Mouse (Mus musculus) intestine, embryonic 14.5 days (tissue): ENCODE measurements around the gene Cyp4f18. TPM values are rescaled to one million over a fixed set of nuclear protein-coding genes. Genes with fewer than 3 reads are reported as not detected.

ENCODE experiments used
- ATAC-seq: fragments of 200-750 bp; cut with Nextera tagmentation; replicated peaks from 2 replicates; pipeline ENCODE4 v1.8.0; 2017; ENCODE audit warnings: low read depth, moderate number of reproducible peaks, moderate TSS enrichment, moderate library complexity; ENCODE audit not compliant: low FRiP score, low TSS enrichment
- DNase-seq: peaks from one replicate; pipeline ENCODE4 v3.0.0-alpha.2; 2018; ENCODE audit warnings: low spot score
- H3K27ac ChIP-seq: fragments of 300-500 bp; sonication (generic); 2 replicates; pipeline ENCODE4 v1.5.1; 2014; ENCODE audit warnings: low read depth, mild to moderate bottlenecking, control low read depth
- H3K27me3 ChIP-seq: fragments of 300-500 bp; sonication (generic); replicated peaks from 2 replicates; pipeline ENCODE4 v1.6.1; 2014; ENCODE audit warnings: low read length, control low read depth; ENCODE audit not compliant: control insufficient read depth, insufficient read depth
- H3K36me3 ChIP-seq: fragments of 300-500 bp; sonication (generic); 2 replicates; pipeline ENCODE4 v1.6.1; 2014; ENCODE audit warnings: low read length, control low read depth; ENCODE audit not compliant: control insufficient read depth, insufficient read depth
- H3K4me1 ChIP-seq: fragments of 300-500 bp; sonication (generic); replicated peaks from 2 replicates; pipeline ENCODE4 v1.6.1; 2014; ENCODE audit warnings: low read length, control low read depth, mixed read lengths; ENCODE audit not compliant: control insufficient read depth, insufficient read depth
- H3K4me2 ChIP-seq: fragments of 300-500 bp; sonication (generic); 2 replicates; pipeline ENCODE4 v1.6.1; 2014; ENCODE audit warnings: low read length
- H3K4me3 ChIP-seq: fragments of 300-500 bp; sonication (generic); 2 replicates; pipeline ENCODE4 v1.5.1; 2014; ENCODE audit warnings: low read depth, low read length, control low read depth, mixed read lengths
- H3K9ac ChIP-seq: fragments of 300-500 bp; sonication (generic); 2 replicates; pipeline ENCODE4 v1.6.1; 2014; ENCODE audit warnings: mild to moderate bottlenecking, low read length
- H3K9me3 ChIP-seq: fragments of 300-500 bp; sonication (generic); 2 replicates; pipeline ENCODE4 v1.6.1; 2016; ENCODE audit warnings: low read length, control low read depth; ENCODE audit not compliant: control insufficient read depth
- WGBS: fragments of 180-500 bp; shearing (Covaris S2); extraction: QIAGEN DNeasy Blood & Tissue Kit; methylation state at CpG from one replicate; pipeline ENCODE4 v1.1.7; 2014; 5-methylcytosine and 5-hydroxymethylcytosine counted together
- polyA plus RNA-seq: library from polyadenylated mRNA; unstranded; fragments of >200 nt; fragmentation: Nextera tagmentation; extraction: Ambion mirVana; gene quantifications from 2 replicates; pipeline ENCODE4 v1.2.1, GENCODE M21; 2014

The Cyp4f18 gene
- polyA plus RNA-seq, 1 experiment from 2014 or later: 1.0 TPM

GRCm38 (mm10) chr8:71988867-71989599 lies 20.4 kb downstream of the Cyp4f18 start:
- Histone ChIP-seq H3K4me2 (peak overlapping the region; percentile 55), H3K4me1 (0 out of 2 replicates have a peak, but pooled peaks cover 3% of the 10 kb centered on the region), H3K4me3 (peak overlapping the region; percentile 32), H3K9me3 (no peaks in the 10 kb centered on the region), H3K36me3 (no peaks in the 10 kb centered on the region), H3K27me3 (no peaks in the 10 kb centered on the region), H3K9ac (peak overlapping the region; percentile 29), H3K27ac (no peak overlapping the region)
- 46% methylated on average over 13 of the region's 13 CpGs for WGBS
- no peak for DNase-seq
- ATAC-seq: no peak; the same call in 1 of the 2 replicates

- H3K27me3 ChIP-seq: no peaks in the 10 kb centered on the region
- H3K36me3 ChIP-seq: no peaks in the 10 kb centered on the region
- H3K9ac ChIP-seq: peak overlapping the region; percentile 29
- DNase-seq (peak; percentile 71), ATAC-seq (peak; percentile 77)
- H3K4me1 ChIP-seq: 0 out of 2 replicates have a peak, but pooled peaks cover 3% of the 10 kb centered on the region
- H3K9me3 ChIP-seq: no peaks in the 10 kb centered on the region
- 19% methylated on average over 24 of the region's 24 CpGs for WGBS
- H3K4me2 ChIP-seq: peak overlapping the region; percentile 55
- H3K4me3 ChIP-seq: peak overlapping the region; percentile 32
- no peak overlapping the region for H3K27ac ChIP-seq
Measured at GRCm38 (mm10) chr8:71988110-71988866, 21.1 kb downstream of the Cyp4f18 start.

DNA sequence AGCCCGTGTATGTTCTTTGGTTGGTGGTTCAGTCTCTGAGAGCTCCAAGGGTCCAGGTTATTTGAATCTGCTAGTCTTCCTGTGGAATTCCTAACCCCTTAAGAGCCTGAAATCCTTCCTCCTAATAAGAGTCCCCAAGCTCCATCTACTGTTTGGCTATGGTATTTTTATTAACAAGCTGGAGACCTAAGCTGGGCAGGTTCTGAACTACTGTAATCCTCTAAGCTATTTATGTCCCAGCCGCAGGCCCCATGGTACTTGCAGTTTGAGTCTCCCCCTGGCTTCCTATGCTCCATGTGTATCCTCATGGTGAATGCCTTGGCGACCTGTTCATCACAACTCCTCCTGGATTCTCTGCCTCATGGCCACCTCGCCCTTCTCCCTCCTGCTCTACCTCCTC lies 24.8 kb downstream of the Cyp4f18 start:
- Histone ChIP-seq H3K36me3 (no peaks in the 10 kb centered on the region), H3K9me3 (no peaks in the 10 kb centered on the region), H3K4me2 (no peak overlapping the region), H3K4me1 (0 out of 2 replicates have a peak, but pooled peaks cover 3% of the 10 kb centered on the region), H3K27me3 (no peaks in the 10 kb centered on the region), H3K27ac (no peak overlapping the region), H3K4me3 (no peak overlapping the region), H3K9ac (no peak overlapping the region)
- WGBS: 74% methylated on average over 4 of the region's 4 CpGs
- DNase-seq: no peak
- no peak for ATAC-seq

DNA sequence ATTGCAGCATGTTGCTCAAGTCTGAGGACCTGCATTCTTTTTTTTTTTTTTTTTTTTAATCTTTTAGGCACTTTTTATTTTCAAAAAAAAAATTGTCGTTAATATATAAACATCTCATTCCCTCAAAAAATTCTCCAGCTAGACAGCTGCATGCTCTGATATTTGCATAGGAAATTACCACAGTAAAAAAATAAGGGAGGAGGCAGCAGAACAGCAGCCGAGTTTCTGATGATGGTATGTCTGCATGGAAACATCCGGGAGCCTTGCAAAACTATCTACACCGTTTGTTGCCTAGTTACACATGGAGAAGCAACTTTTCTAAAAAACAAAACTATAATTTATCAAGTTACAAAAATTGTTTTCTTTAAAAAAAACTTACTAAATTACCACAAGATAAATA lies 28.0 kb downstream of the Cyp4f18 start:
- no peaks in the 10 kb centered on the region for H3K27me3 ChIP-seq
- no peaks in the 10 kb centered on the region for H3K9me3 ChIP-seq
- H3K9ac ChIP-seq: no peak overlapping the region
- no peaks in the 10 kb centered on the region for H3K36me3 ChIP-seq
- H3K4me1 ChIP-seq: no peaks in the 10 kb centered on the region
- H3K27ac ChIP-seq: no peak overlapping the region
- ATAC-seq (no peak), DNase-seq (no peak)
- no peak overlapping the region for H3K4me3 ChIP-seq
- WGBS: 65% methylated on average over 4 of the region's 4 CpGs
- H3K4me2 ChIP-seq: no peak overlapping the region

GRCm38 (mm10) chr8:71981032-71981431 lies 28.4 kb downstream of the Cyp4f18 start:
- Histone ChIP-seq H3K4me3 (no peak overlapping the region), H3K4me2 (no peak overlapping the region), H3K4me1 (no peaks in the 10 kb centered on the region), H3K9me3 (no peaks in the 10 kb centered on the region), H3K27me3 (no peaks in the 10 kb centered on the region), H3K9ac (no peak overlapping the region), H3K36me3 (no peaks in the 10 kb centered on the region), H3K27ac (no peak overlapping the region)
- 66% methylated on average over 2 of the region's 2 CpGs for WGBS
- ATAC-seq (no peak), DNase-seq (no peak)

GRCm38 (mm10) chr8:71974211-71974610 lies 35.2 kb downstream of the Cyp4f18 start:
- Histone ChIP-seq H3K27ac (no peak overlapping the region), H3K4me1 (no peaks in the 10 kb centered on the region), H3K4me3 (no peak overlapping the region), H3K9me3 (no peaks in the 10 kb centered on the region), H3K4me2 (no peak overlapping the region), H3K36me3 (peaks cover 6% of the 10 kb centered on the region), H3K27me3 (no peaks in the 10 kb centered on the region), H3K9ac (no peak overlapping the region)
- no peak for ATAC-seq
- no peak for DNase-seq
- 81% methylated on average over 3 of the region's 3 CpGs for WGBS

DNA sequence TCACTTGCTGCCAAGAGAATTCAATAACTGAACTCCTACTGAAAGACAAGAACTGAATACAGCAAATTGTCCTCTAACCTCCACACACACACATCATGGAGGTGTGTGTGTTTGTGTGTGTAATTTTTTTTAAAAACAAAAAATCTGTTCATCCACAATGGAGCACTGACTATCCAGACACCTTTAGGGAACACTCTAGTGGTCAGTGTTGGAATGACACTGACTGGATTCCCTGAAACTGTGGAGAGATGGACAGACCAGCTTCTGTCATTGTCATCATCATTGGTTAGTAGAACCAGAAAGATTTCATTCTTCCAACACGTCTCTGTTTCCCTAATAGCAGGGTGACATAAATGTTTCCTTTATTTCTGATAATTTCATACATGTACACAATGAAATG lies 37.5 kb downstream of the Cyp4f18 start:
- Histone ChIP-seq H3K27me3 (no peaks in the 10 kb centered on the region), H3K9ac (no peak overlapping the region), H3K9me3 (peaks cover 4% of the 10 kb centered on the region; the same call in 1 of the 2 replicates), H3K4me1 (no peaks in the 10 kb centered on the region), H3K4me2 (no peak overlapping the region), H3K27ac (no peak overlapping the region), H3K4me3 (no peak overlapping the region), H3K36me3 (peaks cover 29% of the 10 kb centered on the region)
- ATAC-seq (no peak), DNase-seq (no peak)
- 69% methylated on average over 1 of the region's 1 CpGs for WGBS

GRCm38 (mm10) chr8:71968636-71969035 lies 40.8 kb downstream of the Cyp4f18 start:
- Histone ChIP-seq H3K9ac (no peak overlapping the region), H3K36me3 (peaks cover 48% of the 10 kb centered on the region), H3K4me1 (no peaks in the 10 kb centered on the region), H3K27me3 (no peaks in the 10 kb centered on the region), H3K4me3 (no peak overlapping the region), H3K9me3 (peaks cover 14% of the 10 kb centered on the region; the same call in 1 of the 2 replicates), H3K4me2 (no peak overlapping the region), H3K27ac (no peak overlapping the region)
- no peak for ATAC-seq
- 87% methylated on average over 6 of the region's 6 CpGs for WGBS
- no peak for DNase-seq
